Mouse (Mus musculus): ENCODE measurements around the gene Aifm2.

Aifm2 gene

DNA sequence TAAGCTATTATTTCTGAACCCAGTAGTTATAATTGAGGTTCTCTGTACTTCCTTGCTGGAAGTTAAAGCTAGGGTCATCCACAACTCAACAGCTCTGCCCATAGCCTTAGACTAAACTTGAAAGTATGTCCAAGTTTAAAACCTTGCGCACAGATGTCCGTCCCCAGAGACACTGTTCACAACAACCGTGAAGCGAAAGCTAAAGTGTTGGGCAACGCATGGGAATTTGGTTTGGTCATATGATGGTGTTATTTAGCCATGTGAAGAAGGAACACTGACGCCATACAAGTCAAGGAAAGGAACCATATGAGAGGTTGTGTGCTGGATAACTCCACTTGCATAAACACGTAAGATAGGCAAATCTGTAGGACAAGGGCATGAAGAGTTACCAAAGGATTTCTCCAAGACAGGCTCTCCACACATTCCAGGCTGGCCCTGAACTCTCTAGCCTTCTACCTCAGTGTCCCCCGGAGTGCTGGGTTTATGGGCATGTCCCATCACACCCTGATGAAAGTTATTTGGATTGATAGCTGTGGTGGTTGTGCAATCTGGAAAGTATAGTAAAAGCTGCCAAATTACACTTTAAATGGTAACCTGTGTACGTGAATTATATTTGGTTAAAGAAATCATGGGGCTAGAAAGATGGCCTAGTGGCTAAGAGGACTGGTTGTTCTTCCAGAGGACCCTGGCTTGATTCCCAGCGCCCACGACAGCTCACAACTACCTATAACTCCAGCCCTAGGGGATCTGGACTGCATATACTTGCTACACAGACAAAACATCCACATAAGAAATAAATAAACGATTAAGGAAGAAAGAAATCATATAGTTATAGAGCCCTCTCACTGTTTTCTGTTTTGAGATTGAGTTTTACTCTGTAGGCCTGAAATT is 2.6 kb downstream of the Aifm2 start:
- no peak for DNase-seq

DNA sequence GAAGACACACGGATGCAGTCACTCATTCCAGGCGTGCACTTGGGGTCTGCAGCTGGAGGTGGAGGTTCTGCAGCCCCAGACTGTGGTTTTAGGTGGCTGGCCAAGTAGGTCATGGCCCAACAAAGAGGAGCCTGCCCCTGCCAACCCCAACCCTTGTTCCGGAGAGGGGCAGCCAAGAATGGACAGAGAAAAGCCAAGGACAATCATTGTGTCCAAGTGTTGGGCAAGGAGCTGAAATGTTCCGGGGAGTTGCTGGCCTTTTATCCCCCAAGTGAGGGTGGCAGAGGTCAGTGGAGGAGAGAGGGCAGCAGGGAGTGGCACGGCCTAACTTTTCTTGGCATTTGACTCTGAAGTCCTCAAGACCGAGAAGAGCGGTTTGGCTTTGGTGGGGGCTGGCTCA is 5.3 kb downstream of the Aifm2 start:
- DNase-seq, result no peak

- no peak for DNase-seq
These were observed 7.2 kb downstream of the Aifm2 start for GRCm38 (mm10) chr10:61722215-61722614.

- no peak for DNase-seq
These were observed 8.2 kb downstream of the Aifm2 start for GRCm38 (mm10) chr10:61723271-61723670.

DNA sequence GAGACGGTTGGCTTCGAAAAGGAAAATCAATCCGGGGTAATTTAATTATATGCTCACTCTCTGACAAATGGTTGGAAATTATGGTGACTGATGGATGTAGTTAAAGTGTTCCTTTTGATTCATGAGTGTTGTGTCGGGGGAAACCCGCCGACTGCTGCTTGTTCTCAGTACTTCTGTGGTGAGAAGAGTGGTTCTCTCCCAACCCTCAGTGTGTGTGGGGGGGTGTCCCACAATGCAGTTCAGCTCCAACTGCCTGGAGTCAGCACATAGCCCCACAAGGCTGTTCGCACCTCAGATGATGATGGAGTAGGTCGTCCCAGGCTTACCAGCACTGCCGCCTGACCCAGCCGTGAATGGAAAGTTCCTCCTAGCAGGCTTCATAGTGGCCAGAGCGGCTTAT is 14.1 kb downstream of the Aifm2 start:
- DNase-seq, result no peak

GRCm38 (mm10) chr10:61730171-61730570 is 15.1 kb downstream of the Aifm2 start:
- no peak for DNase-seq

DNA sequence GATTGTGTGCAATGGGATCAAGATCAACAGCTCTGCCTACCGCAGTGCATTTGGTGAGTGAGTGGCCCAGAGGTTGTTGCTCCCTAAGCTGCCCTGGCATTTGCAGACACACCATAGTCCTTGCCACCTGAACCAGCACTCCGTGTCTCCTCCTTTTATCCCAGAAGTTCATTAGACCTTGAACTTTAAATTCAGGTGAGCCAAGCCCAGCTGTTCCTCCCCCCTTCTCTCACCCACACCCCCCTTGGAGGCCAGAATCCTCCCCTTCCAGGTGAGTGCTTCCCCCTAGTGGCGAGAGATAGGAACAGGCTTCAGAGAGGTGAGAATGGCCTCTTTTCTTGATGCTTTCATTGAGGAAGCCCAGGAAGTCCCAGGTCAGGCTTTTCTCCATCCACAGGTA is 19.3 kb downstream of the Aifm2 start:
- DNase-seq, result no peak

- no peak for DNase-seq
These were observed 21.6 kb downstream of the Aifm2 start for GRCm38 (mm10) chr10:61736671-61737078.

- no peak for DNase-seq
These were observed 22.5 kb downstream of the Aifm2 start for GRCm38 (mm10) chr10:61737537-61737936.

- DNase-seq, result no peak
These were observed 23.1 kb downstream of the Aifm2 start for GRCm38 (mm10) chr10:61738126-61738525.

- no peak for DNase-seq
These were observed 26.2 kb downstream of the Aifm2 start for GRCm38 (mm10) chr10:61741306-61741705.

DNA sequence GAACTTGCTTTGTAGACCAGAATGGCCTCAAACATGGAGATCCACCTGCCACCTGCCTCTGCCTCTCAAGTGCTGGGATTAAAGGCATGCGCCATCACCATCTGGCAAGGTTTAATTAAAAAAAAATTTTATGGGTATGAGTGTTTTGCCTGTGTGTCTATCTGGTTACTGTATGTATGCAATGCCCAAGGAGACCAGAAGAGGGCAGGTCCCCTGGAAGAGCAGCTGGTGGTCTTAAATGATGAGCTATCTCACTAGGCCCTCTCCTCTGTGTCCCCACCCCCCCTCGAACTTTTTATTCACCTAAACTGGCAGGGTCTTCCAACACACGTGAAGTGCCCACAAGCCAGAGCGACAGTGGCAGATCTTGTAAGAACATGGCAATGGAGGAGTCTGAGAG is 26.8 kb downstream of the Aifm2 start:
- no peak for DNase-seq

DNA sequence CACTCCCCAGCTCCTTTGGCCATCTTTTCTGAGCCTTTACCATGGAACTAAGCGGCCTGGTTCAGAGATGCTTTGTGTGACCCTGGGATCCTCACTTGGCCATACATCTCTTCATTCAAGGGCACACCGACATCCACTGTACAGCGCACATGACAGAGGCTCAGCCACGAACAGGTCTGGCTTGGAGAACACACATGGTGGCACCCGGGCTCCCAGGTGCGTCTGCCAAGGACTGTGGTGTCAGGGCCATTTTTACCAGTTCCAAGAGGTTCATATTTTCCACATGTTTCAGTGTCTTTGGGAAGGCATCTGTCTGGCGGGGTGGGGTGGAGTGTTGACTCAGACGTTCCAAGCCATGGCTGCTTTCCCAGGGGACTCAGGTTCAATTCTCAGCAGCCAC is 27.3 kb downstream of the Aifm2 start:
- DNase-seq, result no peak

DNA sequence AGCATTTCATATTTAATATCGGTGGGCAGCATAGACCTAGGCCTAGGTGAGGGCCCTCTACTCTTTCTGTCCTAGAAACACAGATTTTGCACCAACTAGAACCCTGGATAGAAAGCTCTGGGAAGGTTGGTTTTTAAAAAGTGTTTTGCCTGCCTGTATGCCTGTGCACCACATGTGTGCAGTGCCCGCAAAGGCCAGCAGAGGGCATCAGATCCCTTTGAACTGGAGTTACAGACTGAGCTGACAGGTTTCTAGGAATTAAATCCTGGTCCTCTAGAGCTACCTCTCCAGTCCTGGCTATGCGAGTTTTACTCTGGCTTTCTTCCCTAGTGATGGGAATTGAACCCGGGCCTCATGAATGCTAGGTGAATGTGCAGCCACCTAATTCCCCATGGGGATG is 30.1 kb downstream of the Aifm2 start:
- DNase-seq, result no peak

DNA sequence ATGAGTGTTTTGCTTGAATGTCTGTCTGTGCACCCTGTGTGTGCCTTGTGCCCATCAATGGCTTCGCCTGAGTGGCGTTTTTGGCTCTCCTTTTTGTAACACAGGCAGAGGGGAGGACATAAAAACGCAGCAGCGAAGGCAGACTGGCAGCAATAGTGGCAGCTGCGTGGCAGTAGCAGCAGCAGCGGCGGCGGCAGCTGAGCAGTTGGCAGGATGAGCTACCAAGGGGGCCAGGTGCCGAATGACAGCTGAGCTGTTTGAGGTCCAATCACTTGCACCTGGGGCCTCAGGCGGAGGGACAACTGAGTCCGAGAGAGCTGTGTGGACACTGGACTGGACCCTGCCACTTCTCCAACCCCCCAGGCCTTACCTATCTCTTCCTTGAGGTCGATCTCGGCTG is 32.2 kb downstream of the Aifm2 start:
- no peak for DNase-seq

GRCm38 (mm10) chr10:61750014-61750413 is 35.0 kb downstream of the Aifm2 start:
- no peak for DNase-seq

DNA sequence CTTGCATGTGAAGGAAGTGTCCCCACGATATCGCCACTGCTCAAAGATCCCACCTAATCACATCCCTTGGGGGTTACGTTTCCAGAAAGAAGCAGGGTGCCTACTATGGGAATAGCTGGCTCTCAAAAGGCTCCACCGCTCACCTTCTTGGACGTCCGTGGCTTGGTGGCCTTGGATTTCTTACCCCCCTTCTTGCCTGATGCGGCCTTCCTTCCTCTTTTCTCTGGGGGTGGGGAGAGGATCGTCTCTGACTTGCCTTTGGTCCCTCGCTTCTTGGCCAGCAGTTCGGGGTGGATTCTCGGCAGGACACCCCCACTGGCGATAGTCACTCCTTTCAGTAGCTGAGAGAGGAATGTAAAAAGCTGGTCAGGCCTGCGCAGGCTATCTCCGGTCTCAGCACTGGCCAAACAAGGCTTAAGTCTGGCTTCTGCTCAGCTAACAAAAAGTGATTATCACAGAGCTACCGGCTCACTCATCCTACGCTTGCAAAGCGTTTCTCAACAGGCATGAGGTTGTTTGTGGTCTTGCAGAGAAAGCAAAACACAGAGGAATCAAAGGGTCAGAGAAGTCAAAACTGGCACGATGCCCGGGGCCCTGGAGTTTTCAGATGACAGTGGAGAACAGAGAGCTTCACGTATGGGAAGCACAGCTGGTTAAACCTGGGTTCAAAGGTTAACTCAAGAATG is 36.6 kb downstream of the Aifm2 start:
- DNase-seq, result no peak

- DNase-seq, result no peak
These were observed 38.0 kb downstream of the Aifm2 start for GRCm38 (mm10) chr10:61753071-61753470.

DNA sequence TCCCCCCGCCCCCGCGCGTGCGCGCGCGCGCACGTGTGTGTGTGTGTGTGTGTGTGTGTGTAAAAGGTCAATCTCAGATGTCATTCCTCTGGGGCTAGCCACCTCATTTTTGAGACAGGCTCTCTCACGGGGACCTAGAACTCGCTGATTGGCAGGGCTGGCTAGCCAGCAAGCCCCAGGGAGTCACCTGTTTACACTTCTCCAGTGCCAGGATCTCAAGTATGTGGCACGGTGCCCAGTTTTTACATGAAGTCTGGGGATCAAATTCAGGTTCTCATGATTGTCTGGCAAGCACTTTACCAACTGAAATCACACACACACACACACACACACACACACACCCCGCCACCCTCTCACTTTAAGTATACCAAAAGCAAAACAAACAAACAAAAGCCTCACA is 42.0 kb downstream of the Aifm2 start:
- peak; percentile 18 for DNase-seq

GRCm38 (mm10) chr10:61758904-61759303 is 43.8 kb downstream of the Aifm2 start:
- no peak for DNase-seq

GRCm38 (mm10) chr10:61759869-61760268 is 44.8 kb downstream of the Aifm2 start:
- no peak for DNase-seq

GRCm38 (mm10) chr10:61764689-61765088 is 49.6 kb downstream of the Aifm2 start:
- peak; percentile 49 for DNase-seq

DNA sequence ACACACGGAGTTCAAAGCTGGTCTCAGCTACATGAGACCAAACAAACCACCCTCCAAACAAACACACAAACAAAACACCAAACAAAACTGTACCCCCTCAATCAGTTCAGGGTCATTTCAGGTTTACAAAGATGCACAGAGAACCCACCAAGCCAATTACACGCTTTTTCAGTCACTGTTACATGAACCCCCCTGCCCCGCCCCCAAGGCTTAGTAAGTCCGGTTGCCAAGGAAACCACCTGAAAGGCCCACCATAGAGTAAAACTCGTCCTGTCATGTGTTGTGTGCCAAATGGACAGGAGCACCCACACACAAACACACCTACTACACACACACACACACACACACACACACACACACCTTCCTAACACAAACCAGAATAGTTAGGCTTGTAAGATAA is 50.5 kb downstream of the Aifm2 start:
- no peak for DNase-seq

- no peak for DNase-seq
These were observed 51.7 kb downstream of the Aifm2 start for GRCm38 (mm10) chr10:61766806-61767205.

Measured in cerebellum, adult 11-12 months (tissue).